Mouse (Mus musculus) NIH3T3 (cell line): ENCODE results near the gene Hnrnpul1.
"Not testable (repeated sequence)": the region's sequence is repeated elsewhere in the genome, so short reads cannot be mapped to it uniquely, and the experiment has no call there.

Experiments used
- DNase-seq: peaks from one replicate; pipeline ENCODE4 v3.0.0-alpha.2; 2012; ENCODE audit warnings: low read depth

The Hnrnpul1 gene

DNA sequence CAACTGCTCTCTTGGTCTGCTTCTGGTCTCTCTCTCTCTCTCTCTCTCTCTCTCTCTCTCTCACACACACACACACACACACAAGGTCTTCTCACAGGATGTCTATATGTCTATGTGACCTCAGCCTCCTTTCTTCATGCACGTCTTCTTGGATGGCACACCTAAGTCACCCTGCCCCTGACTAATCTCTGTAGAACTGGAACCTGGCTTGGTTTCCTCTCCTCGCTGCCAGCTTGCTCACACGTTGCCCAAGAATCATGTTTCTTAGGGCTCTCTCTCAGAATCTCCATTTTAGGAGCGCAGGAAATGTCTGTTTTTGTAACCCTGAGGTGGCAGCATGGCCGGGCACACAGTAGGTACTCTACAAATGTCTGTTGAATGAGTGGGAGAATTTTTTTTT lies 25.5 kb upstream of the Hnrnpul1 start:
- no peak for DNase-seq

GRCm38 (mm10) chr7:25768229-25768628 lies 13.7 kb upstream of the Hnrnpul1 start:
- no peak for DNase-seq

DNA sequence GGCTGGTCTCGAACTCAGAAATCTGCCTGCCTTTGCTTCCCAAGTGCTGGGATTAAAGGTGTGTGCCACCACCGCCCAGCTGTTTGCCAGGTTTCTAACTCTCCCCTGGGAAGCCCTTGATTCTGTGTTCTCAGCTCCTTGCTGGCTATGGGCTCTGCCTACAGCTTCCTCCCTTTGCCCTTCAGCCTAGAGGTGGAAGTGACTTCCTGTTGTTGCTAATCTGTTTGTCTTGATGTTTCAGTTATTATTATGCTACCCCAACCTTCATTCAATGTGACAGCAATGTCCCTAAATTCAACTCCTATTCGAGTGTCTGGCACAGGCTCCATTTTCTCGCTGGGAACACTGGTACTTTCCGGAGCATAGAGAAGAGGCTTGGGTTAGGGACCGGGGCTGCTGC lies 11.6 kb upstream of the Hnrnpul1 start:
- DNase-seq: no peak

DNA sequence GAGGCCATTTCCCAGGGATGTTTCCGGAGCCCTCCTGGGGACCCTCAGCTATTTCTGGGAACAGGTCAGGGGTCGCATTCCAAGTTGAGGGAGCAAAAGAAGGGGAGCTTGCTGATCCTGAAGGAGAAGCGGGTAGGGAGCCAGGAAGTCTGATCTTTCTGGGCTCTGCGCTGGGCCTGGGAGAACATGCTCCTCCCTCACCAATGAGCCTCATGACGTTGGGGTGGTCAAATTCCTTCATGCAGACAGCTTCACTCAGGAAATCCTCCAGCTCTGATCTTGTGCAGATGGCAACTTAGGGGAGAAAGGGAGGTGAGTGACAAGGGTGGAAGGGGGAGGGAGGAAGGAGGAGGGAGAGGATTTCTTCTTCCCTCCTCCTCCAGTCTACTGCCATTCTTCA lies 9.7 kb upstream of the Hnrnpul1 start:
- DNase-seq: no peak

GRCm38 (mm10) chr7:25763678-25764077 lies 9.1 kb upstream of the Hnrnpul1 start:
- no peak for DNase-seq

GRCm38 (mm10) chr7:25761354-25761753 lies 6.8 kb upstream of the Hnrnpul1 start:
- DNase-seq: peak; percentile 41

- DNase-seq: peak; percentile 95
Observed at GRCm38 (mm10) chr7:25756011-25756410, 1.5 kb upstream of the Hnrnpul1 start.

DNA sequence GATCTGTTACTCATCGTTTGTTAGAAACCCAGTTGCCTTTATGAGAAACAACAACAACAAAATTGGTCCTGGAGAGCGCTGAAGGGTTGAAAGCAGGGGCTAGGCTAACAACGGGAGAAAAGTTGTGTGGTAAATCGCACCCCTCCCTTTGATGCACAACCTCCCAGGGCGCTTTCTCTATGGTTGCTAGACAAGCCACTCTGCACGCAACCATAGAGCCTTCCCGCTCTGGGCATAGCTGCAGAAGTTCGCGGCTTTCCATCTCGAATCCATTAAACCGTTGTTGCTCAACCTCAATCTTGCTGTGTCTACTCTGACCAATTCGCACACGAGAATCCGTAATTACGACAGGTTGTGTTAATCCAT lies 894 bp upstream of the Hnrnpul1 start:
- no peak for DNase-seq

GRCm38 (mm10) chr7:25754439-25754737 lies 169 bp downstream of the Hnrnpul1 start:
- no peak for DNase-seq

DNA sequence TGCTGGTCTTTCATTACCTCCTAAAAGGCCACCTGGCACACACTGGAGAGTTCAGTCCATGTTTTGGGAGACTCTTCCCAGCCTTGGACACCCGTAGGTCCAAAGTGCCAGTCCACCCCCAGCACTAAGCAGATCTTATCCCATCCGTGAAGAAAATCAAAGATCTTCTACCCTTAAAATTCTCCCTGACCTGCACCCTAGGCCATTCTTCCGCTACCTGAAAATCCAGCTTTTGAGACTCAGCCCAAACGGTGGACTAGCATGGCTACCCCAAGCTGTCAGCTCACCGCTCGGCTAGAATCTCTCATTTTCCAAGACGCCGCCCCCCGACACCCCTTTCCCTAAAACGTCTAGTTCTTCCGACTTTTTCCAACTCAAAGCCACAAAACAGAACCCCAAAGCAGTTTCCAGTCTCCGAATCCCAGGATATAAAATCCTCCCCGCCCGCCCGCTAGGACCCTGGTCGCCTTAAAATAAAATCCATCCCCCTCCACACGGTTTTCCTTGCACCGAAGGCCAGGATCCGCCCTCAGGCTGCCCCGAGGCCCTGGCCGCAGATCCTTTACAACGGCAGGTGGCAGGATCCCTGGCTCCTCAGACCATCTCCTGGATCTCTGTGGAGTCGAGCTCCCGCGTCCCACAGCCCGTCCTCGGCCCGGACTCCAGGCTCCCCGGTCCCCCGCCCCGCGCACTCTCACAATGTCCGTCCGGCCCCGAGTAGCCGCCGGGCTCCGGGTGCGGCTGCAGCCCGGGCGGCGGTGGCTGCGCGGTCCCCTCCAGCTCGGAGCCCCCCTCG lies 716 bp downstream of the Hnrnpul1 start:
- DNase-seq: peak; percentile 62

DNA sequence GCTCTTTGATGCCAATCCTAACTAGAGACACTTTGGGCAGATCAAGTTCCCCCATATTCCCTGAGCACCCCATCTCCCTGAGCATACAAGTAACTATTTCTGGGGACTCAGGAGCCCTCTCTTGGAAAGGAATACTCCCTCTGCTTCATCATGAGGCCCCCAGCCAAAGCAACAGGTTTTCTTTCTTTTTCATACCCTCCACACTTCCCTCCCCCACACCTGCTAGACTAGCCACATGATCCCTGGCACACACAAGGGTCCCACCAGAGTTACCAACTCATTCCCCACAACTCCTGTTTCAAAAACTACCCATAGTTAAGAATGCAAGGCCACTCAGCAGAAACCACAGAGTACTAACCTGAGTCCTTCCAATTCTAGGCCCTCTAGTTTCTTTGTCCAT lies 1.5 kb downstream of the Hnrnpul1 start:
- DNase-seq: no peak

GRCm38 (mm10) chr7:25746844-25747243 lies 7.7 kb downstream of the Hnrnpul1 start:
- no peak for DNase-seq

DNA sequence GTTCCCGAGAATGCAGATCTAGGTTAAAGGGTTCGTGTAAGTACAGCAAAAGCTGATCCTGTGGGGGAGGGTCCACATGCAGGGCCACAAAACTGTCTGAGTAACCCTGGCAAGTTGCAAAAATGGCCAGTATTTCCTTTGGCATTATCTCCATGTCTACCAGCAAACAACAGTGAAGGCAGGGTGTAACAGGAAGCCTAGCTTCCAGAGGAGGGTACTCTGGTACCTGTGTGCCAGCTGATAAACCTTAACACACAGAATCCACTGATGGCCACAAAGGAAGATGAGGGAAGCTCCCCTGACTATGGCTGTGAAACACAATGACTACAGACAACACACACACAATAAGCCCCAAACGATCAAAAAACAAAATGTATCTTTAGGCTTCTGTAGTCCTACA lies 16.3 kb downstream of the Hnrnpul1 start:
- DNase-seq: no peak

DNA sequence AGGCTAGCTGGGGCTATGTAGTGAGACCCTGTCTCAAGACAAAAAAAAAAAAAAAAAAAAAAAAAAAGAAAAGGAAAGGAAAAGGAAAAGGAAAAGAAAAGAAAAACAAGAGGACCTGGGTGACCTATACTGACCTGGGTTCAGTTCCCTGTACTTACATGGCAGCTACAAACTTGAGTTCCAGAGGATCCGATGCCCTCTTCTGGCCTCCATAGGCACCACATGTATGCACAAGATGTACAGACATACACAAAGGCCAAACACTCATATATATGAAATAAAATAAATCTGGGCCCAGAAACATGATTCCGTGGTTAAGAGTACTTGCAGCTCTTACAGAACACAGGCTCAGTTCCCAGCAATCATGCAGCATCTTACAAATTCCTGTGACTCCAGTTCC lies 17.6 kb downstream of the Hnrnpul1 start:
- peak; percentile 40 for DNase-seq

GRCm38 (mm10) chr7:25734991-25735390 lies 19.6 kb downstream of the Hnrnpul1 start:
- DNase-seq: no peak

GRCm38 (mm10) chr7:25731294-25732055 lies 23.1 kb downstream of the Hnrnpul1 start:
- no peak for DNase-seq

GRCm38 (mm10) chr7:25729862-25730261 lies 24.7 kb downstream of the Hnrnpul1 start:
- peak; percentile 49 for DNase-seq

DNA sequence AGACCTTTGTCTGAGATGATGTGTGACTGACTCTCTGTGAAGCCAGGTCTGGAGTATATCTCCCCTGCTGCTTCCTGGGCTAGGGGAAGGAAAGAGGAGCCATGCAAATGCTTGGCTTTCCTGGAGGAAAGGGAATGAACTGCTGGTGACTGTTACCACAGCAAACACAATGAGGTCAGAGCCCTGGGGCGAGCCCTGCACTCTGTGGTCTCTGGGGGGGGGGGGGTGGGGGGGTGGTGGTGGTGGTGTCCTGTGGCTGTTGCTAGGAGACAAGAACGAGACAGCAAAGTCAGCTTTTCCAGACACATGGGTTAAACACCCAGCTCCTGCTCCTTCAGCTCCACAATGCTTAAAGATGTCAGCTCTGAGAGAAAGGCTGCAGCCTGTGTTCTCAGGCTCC lies 25.2 kb downstream of the Hnrnpul1 start:
- no peak for DNase-seq

- no peak for DNase-seq
Observed at GRCm38 (mm10) chr7:25727800-25728199, 26.8 kb downstream of the Hnrnpul1 start.

DNA sequence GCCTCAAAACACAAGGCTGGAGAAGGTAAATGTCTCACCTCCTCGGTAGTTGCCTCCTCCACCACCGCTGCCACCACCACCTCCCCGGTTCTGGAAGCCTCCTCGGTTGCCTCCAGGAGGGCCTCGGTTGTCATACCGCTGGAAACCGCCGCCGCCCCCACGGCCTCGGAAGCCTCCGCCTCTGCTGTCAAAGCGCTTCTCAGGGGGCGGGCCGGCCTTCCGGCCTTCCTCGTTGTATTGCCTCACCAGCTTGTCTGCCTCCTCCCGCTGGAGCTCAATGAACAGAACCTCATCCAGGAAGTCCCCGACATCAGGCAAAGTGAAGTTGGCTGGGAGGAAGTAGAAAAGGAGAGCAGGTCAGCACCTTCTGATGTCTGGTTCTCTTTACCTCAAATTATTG lies 28.7 kb downstream of the Hnrnpul1 start:
- DNase-seq: no peak

- not testable (repeated sequence) for DNase-seq
Observed at GRCm38 (mm10) chr7:25721776-25722175, 32.8 kb downstream of the Hnrnpul1 start.

DNA sequence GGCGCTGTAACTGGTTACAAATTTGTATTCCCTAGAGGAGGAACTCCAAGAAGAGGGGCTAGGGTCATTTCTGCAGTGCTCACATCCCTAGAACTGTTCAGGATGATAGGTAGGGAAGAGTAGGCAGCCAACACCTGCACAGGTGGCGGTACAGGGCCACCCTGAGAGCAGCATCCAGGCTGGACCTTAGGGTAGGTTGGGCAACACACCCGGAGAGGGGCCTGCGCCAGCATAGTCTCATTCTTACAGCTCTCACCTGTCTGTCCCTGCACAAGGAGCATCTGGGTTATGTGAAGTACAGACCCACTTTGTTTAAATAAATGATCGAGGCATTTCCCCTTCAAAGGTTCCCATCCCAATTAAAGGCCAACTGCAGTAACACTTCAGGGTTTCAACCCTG lies 33.8 kb downstream of the Hnrnpul1 start:
- no peak for DNase-seq

DNA sequence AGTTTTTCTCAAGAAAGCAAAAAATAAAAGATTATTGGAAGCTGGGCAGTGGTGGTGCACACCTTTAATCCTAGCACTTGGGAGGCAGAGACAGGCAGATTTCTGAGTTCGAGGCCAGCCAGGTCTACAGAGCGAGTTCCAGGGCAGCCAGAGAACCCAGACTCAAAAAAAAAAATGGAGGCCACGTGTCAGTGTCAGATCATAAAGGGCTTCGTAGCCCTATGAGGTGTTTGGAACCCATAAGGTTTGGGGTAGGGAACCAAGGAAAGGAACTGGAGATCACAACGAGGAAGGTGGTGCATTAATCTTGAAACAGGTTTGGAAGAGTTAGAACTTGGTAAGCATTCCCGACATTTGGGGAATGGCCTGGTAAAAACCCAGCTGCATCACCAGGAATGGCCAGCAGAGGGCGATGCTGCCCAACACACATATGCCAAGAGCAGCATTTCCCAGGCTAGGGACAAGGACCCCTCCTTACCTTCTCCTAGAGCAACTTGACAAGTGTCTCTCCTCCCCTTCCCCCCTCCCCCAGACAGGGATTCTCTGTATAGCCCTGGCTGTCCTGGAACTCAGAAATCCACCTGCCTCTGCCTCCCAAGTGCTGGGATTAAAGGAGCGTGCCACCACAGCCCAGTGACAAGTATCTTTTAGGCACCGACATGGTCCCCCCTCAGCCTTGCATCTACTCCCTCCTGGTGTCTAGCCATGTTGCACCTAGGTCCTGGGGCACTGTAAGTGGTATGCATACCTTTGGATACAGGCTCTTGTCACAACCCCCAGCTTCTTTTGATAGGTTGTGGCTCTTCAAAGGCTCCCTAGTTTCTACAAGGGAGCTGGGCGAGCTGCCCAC lies 34.6 kb downstream of the Hnrnpul1 start:
- DNase-seq: peak; percentile 89
